Mouse (Mus musculus) lung, embryonic 15.5 days (tissue): ENCODE measurements around the gene Pdzd2. TPM values are rescaled to one million over a fixed set of nuclear protein-coding genes. Genes with fewer than 3 reads are reported as not detected.
A peak's percentile ranks its signal among the peaks of the same experiment; 100 is the strongest.

Experiments
- ATAC-seq: fragments of 200-750 bp; cut with Nextera tagmentation; 2 replicates; pipeline ENCODE4 v1.8.0; 2017; ENCODE audit warnings: moderate number of reproducible peaks, borderline replicate concordance; ENCODE audit not compliant: low FRiP score, low TSS enrichment; ENCODE audit errors: extremely low read depth
- H3K27ac ChIP-seq: fragments of 300-500 bp; sonication (generic); 2 replicates; pipeline ENCODE4 v1.5.1; 2015; ENCODE audit warnings: moderate library complexity, mild to moderate bottlenecking, inconsistent platforms
- H3K27me3 ChIP-seq: fragments of 300-500 bp; sonication (generic); 2 replicates; pipeline ENCODE4 v1.6.1; 2015; ENCODE audit warnings: inconsistent platforms
- H3K36me3 ChIP-seq: fragments of 300-500 bp; sonication (generic); 2 replicates; pipeline ENCODE4 v1.6.1; 2015; ENCODE audit warnings: inconsistent platforms
- H3K4me1 ChIP-seq: fragments of 300-500 bp; sonication (generic); 2 replicates; pipeline ENCODE4 v1.6.1; 2015; ENCODE audit warnings: inconsistent platforms
- H3K4me2 ChIP-seq: fragments of 300-500 bp; sonication (generic); 2 replicates; pipeline ENCODE4 v1.6.1; 2015; ENCODE audit warnings: inconsistent platforms, mild to moderate bottlenecking, moderate library complexity
- H3K4me3 ChIP-seq: fragments of 300-500 bp; sonication (generic); 2 replicates; pipeline ENCODE4 v1.5.1; 2015; ENCODE audit warnings: mild to moderate bottlenecking, inconsistent platforms
- H3K9ac ChIP-seq: fragments of 300-500 bp; sonication (generic); 2 replicates; pipeline ENCODE4 v1.6.1; 2015; ENCODE audit warnings: inconsistent platforms
- H3K9me3 ChIP-seq: fragments of 300-500 bp; sonication (generic); 2 replicates; pipeline ENCODE4 v1.6.1; 2016; ENCODE audit warnings: inconsistent platforms
- WGBS: fragments of 180-500 bp; shearing (Covaris S2); methylation state at CpG from one replicate; pipeline ENCODE4 v1.1.7; 2015; 5-methylcytosine and 5-hydroxymethylcytosine counted together
- polyA plus RNA-seq: library from polyadenylated mRNA; unstranded; fragments of >200 nt; fragmentation: Nextera tagmentation; extraction: Ambion mirVana; gene quantifications from 2 replicates; pipeline ENCODE4 v1.2.1, GENCODE M21; 2015

The Pdzd2 gene
- polyA plus RNA-seq, 1 experiment from 2014 or later: 39.8 TPM

DNA sequence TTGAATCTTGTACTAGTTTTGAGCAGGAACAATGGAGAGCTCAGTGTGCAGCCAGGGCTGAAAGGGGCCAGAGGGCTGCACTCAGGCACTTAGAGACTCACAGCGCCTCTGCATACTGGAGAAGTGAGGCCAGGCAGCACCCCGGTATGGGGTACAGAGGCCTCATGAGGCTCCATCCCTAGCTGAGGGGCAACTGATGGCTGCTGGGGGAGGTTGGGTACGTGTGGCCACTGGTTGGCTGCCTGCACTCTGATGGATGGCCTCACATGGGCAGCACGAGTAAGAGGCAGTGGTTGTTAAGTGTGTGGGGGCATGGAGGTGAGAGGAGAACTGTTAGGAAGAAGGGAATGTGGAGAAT is 398.3 kb downstream of the Pdzd2 start:
- Histone ChIP-seq H3K27ac (no peak overlapping the region), H3K4me1 (peaks cover 2% of the 10 kb centered on the region; the same call in 1 of the 2 replicates), H3K9ac (no peak overlapping the region), H3K9me3 (no peaks in the 10 kb centered on the region), H3K4me3 (no peak overlapping the region), H3K4me2 (no peak overlapping the region), H3K36me3 (peaks cover 24% of the 10 kb centered on the region), H3K27me3 (no peaks in the 10 kb centered on the region)
- WGBS: 41% methylated on average over 4 of the region's 4 CpGs
- no peak for ATAC-seq

DNA sequence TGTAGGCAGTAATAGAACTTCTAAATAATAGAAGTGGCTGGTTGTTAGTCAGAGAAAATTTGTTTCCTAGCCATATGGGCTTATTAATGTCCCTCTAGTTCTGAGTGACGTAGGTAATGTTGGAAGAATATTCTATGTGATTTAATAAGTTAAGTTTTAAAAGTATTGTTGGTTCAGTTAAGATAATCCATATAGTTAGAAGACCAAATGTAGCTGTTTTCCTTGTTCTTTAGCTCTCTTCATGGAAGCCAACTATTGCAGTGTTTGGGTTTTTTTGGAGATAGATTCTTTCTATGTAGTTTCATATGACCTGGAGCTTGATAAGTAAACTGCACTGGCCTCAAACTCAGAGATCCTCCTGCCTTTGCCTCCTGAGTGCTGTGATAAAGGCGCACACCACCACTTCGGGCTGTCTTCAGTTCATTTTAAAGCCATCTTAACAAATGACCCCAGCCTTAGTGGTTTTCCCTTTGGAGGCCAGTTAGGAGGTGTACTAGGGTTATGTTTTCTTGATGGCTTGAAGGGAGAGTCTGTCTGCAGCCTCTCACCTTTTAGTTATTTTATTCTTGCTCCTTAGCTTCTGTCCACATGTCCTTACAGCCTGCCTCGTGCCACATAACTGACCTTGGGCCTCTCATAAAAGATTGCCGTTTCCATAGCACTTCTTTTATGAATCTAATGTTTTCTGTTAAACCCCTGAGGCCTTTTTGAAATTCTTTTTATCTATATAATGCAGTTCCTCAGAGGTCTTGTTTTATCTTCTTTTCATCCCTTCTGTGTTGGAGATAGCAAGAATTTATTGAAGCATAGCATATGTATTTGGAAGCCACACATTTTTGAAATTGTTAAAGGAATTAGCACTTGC is 399.0 kb downstream of the Pdzd2 start:
- H3K27me3 ChIP-seq: no peaks in the 10 kb centered on the region
- peaks cover 2% of the 10 kb centered on the region; the same call in 1 of the 2 replicates for H3K4me1 ChIP-seq
- ATAC-seq: no peak
- 70% methylated on average over 5 of the region's 5 CpGs for WGBS
- no peak overlapping the region for H3K4me3 ChIP-seq
- peaks cover 24% of the 10 kb centered on the region for H3K36me3 ChIP-seq
- H3K4me2 ChIP-seq: no peak overlapping the region
- no peak overlapping the region for H3K27ac ChIP-seq
- H3K9ac ChIP-seq: no peak overlapping the region
- no peaks in the 10 kb centered on the region for H3K9me3 ChIP-seq

DNA sequence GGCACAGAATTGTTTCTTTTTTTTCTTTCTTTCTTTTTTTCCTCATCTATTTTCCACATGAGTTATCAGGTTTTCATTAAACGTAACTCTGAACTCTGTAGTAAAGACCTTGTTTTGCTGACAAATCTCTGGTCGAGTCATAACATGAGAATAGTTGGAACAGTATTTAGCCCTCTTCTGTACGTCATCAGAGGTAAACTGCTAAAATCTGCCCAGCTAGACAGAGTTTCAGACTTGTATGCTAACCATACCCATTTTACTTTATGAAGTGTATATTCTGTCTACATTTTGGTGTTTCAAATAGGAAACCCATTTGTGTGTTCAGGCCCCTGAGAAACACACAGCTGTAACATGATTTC is 402.0 kb downstream of the Pdzd2 start:
- peaks cover 7% of the 10 kb centered on the region; the same call in 1 of the 2 replicates for H3K36me3 ChIP-seq
- no peaks in the 10 kb centered on the region for H3K9me3 ChIP-seq
- no peak overlapping the region for H3K9ac ChIP-seq
- no peak overlapping the region for H3K4me3 ChIP-seq
- ATAC-seq: no peak
- 79% methylated on average over 3 of the region's 3 CpGs for WGBS
- no peak overlapping the region for H3K27ac ChIP-seq
- no peak overlapping the region for H3K4me2 ChIP-seq
- no peaks in the 10 kb centered on the region for H3K27me3 ChIP-seq
- H3K4me1 ChIP-seq: peaks cover 2% of the 10 kb centered on the region; the same call in 1 of the 2 replicates

DNA sequence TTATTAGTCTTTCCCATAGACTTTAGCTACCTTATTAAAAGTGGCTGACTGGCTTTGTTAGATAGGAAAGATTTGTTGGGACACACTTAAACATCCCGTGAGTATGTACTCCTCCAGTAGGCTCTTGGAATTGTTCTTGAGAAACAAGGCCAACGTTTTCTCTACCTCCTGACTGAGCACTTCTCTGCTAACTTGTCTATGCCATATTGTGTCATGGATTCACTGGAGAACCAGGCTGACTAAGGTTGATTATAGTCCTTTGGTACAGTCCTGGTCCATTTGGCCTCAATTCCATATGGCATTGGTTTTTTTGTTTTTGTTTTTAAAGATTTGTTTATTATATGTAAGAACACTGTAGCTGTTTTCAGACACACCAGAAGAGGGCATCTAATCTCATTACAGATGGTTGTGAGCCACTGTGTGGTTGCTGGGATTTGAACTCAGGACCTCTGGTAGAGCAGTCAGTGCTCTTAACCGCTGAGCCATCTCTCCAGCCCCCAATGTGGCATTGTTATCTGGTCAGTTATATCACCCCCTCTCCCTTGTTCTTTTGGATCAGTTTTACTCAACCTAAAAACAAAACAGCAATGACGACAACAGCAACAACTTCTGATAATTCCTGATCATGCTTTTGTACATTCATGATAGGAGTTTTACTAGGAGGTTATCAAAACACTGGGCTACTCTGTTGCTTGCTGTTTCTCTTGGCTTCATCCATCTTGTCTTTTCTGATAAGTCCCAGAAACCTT is 402.5 kb downstream of the Pdzd2 start:
- Histone ChIP-seq H3K4me1 (peaks cover 2% of the 10 kb centered on the region; the same call in 1 of the 2 replicates), H3K9ac (no peak overlapping the region), H3K27ac (no peak overlapping the region), H3K27me3 (no peaks in the 10 kb centered on the region), H3K4me2 (no peak overlapping the region), H3K4me3 (no peak overlapping the region), H3K9me3 (no peaks in the 10 kb centered on the region), H3K36me3 (peaks cover 4% of the 10 kb centered on the region; the same call in 1 of the 2 replicates)
- 73% methylated on average over 4 of the region's 4 CpGs for WGBS
- ATAC-seq: no peak

DNA sequence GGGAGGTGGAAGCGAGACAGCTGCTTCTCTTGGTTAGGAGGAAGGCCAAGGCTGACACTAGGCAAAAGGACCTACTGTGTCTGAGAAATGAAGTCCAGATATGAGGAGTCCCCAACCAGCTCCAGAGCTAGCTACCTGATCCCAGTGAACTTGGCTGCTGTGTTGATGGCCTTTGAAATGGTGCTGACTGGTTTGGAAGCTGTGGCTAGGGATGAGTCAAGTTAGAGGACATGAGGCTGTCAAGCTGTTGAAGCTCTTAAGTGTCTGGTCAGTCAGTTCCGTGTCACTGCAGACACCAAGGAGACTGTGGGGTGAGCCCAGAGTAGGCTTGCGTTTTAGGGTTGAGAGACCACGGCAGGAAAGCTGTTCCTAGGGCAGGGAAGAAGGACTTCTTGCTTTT is 405.3 kb downstream of the Pdzd2 start:
- no peak for ATAC-seq
- no peak overlapping the region for H3K4me3 ChIP-seq
- no peak overlapping the region for H3K27ac ChIP-seq
- H3K27me3 ChIP-seq: no peaks in the 10 kb centered on the region
- no peak overlapping the region for H3K9ac ChIP-seq
- no peaks in the 10 kb centered on the region for H3K36me3 ChIP-seq
- no peak overlapping the region for H3K4me2 ChIP-seq
- no peaks in the 10 kb centered on the region for H3K9me3 ChIP-seq
- peaks cover 10% of the 10 kb centered on the region for H3K4me1 ChIP-seq
- WGBS: 82% methylated on average over 4 of the region's 4 CpGs

DNA sequence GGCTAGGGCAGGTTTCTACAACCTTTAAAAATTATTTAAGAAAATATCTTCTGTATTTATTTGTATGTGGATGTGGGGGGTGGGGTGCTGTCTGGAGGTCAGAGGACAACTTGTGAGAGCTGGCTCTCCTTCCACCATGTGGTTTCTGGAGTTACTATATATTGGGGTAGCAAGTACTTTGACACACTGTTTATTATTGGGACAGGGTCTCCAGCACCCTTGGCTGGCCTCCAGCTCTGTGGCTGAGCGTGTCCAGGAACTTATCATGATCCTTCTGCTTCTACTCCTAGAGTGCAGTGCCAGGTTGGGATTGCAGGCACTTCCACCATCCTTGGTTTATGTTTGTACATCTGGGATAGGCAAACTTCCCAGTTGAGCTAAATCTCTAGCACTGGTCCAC is 408.4 kb downstream of the Pdzd2 start:
- Histone ChIP-seq H3K4me3 (no peak overlapping the region), H3K9ac (no peak overlapping the region), H3K9me3 (no peaks in the 10 kb centered on the region), H3K27me3 (no peaks in the 10 kb centered on the region), H3K4me1 (peaks cover 11% of the 10 kb centered on the region), H3K27ac (no peak overlapping the region), H3K36me3 (peaks cover 7% of the 10 kb centered on the region; the same call in 1 of the 2 replicates), H3K4me2 (no peak overlapping the region)
- 31% methylated on average over 1 of the region's 1 CpGs for WGBS
- ATAC-seq: no peak; the same call in 1 of the 2 replicates

DNA sequence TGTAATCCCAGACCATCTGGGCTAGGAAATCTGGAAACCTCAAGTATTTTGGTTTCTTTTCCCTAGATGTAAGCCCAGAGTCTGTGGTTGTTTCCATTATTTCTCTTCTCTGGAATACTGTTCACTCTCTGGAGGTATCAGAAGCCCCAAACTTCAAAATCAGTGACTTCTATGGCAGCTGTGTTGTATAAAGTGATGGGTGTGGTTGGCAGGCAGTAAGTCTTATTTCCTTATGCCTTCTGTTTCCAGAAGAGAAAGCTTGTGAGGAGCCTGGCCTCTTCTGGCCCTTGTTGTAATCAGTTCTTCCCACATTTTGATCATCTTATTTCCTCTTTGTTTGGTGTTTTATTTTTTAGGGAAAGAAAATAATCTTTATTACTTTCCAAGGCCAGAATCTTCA is 408.8 kb downstream of the Pdzd2 start:
- H3K9me3 ChIP-seq: no peaks in the 10 kb centered on the region
- H3K27me3 ChIP-seq: no peaks in the 10 kb centered on the region
- ATAC-seq: no peak
- peaks cover 14% of the 10 kb centered on the region for H3K4me1 ChIP-seq
- no peak overlapping the region for H3K27ac ChIP-seq
- H3K4me2 ChIP-seq: no peak overlapping the region
- no peak overlapping the region for H3K4me3 ChIP-seq
- H3K36me3 ChIP-seq: peaks cover 7% of the 10 kb centered on the region
- no peak overlapping the region for H3K9ac ChIP-seq

DNA sequence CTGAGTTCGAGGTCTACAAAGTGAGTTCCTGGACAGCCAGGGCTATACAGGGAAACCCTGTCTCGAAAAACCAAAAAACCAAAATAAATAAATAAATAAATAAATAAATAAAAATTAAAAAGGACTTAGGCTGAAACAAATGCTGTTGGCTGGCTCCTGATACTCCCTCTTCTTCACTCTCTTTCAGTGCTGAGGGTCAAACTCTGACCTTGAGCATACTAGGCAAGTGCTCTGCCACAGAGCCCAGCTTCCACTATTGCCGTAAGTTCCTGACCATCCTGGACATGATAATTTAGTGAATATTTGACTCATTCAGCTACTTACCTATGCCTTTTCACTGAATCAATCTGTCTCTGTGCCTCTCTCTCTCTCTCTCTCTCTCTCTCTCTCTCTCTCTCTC is 409.3 kb downstream of the Pdzd2 start:
- H3K27me3 ChIP-seq: no peaks in the 10 kb centered on the region
- H3K9me3 ChIP-seq: no peaks in the 10 kb centered on the region
- ATAC-seq: no peak
- H3K4me3 ChIP-seq: no peak overlapping the region
- no peak overlapping the region for H3K4me2 ChIP-seq
- H3K36me3 ChIP-seq: peaks cover 7% of the 10 kb centered on the region
- no peak overlapping the region for H3K9ac ChIP-seq
- WGBS: 80% methylated on average over 3 of the region's 3 CpGs
- H3K27ac ChIP-seq: no peak overlapping the region
- peaks cover 14% of the 10 kb centered on the region for H3K4me1 ChIP-seq

DNA sequence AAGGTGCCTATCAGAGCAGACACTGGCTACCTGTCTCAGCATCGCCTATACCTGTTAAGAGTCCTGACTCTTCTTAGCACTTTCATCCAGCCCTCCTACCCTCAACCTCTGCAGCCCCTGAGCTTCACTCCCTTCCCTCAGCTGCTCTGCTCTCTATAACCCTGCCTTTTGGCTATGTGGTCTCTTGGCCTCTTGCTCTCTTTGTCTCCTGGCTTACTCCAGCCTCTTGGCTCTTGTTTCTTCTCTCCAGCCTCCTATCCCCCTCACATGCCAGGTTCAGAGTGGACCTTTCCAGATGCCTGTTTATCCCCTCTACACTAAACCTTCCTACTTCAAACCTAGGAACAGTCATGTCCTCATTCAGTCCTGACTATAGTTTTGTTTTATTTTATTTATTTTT is 415.4 kb downstream of the Pdzd2 start:
- H3K36me3 ChIP-seq: peaks cover 7% of the 10 kb centered on the region
- H3K27me3 ChIP-seq: peaks cover 4% of the 10 kb centered on the region; the same call in 1 of the 2 replicates
- 86% methylated on average over 1 of the region's 1 CpGs for WGBS
- no peak overlapping the region for H3K27ac ChIP-seq
- no peak for ATAC-seq
- peak overlapping the region; percentile 82; the same call in 1 of the 2 replicates for H3K4me2 ChIP-seq
- no peak overlapping the region for H3K9ac ChIP-seq
- peaks cover 22% of the 10 kb centered on the region for H3K4me1 ChIP-seq
- no peaks in the 10 kb centered on the region for H3K9me3 ChIP-seq
- H3K4me3 ChIP-seq: no peak overlapping the region

DNA sequence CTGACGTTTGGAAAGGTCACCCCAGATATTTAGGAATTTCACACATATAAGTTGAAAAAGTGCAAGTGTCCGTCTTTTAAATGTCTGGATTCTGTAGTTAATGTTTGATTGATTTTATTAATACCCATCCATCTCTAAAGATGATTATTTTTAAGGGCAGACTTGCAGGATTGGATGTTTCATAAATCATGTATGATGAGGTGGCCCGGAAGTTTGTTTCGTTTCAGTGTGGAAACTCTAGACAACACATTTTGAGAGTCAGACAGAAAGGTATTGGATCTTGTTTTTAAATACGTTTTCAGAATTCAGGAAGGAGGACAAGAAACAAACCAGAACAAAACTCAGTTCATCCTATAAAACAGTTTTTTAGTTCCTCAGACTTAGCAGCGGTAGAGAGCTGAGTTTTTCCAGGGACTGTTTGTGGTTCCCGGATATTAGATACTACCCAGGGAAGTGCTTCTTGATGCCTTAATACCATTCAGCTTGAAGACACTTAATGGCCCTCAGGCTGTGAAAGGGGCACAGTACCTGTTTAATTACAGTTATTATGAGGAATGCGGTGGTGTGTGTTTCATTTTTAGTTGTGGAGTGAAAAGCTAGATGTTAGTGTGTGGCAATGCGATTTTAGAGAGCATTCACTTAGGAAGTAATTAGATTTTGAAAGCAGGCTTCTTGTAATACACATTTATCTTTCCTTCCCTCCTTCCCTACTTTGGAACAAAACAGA is 416.9 kb downstream of the Pdzd2 start:
- no peaks in the 10 kb centered on the region for H3K9me3 ChIP-seq
- H3K9ac ChIP-seq: peak overlapping the region; percentile 97
- peak overlapping the region; percentile 95 for H3K4me3 ChIP-seq
- ATAC-seq: no peak
- H3K27me3 ChIP-seq: peaks cover 4% of the 10 kb centered on the region; the same call in 1 of the 2 replicates
- H3K27ac ChIP-seq: no peak overlapping the region
- peak overlapping the region; percentile 82 for H3K4me2 ChIP-seq
- 12% methylated on average over 9 of the region's 9 CpGs for WGBS
- H3K4me1 ChIP-seq: peaks cover 22% of the 10 kb centered on the region
- H3K36me3 ChIP-seq: peaks cover 5% of the 10 kb centered on the region

DNA sequence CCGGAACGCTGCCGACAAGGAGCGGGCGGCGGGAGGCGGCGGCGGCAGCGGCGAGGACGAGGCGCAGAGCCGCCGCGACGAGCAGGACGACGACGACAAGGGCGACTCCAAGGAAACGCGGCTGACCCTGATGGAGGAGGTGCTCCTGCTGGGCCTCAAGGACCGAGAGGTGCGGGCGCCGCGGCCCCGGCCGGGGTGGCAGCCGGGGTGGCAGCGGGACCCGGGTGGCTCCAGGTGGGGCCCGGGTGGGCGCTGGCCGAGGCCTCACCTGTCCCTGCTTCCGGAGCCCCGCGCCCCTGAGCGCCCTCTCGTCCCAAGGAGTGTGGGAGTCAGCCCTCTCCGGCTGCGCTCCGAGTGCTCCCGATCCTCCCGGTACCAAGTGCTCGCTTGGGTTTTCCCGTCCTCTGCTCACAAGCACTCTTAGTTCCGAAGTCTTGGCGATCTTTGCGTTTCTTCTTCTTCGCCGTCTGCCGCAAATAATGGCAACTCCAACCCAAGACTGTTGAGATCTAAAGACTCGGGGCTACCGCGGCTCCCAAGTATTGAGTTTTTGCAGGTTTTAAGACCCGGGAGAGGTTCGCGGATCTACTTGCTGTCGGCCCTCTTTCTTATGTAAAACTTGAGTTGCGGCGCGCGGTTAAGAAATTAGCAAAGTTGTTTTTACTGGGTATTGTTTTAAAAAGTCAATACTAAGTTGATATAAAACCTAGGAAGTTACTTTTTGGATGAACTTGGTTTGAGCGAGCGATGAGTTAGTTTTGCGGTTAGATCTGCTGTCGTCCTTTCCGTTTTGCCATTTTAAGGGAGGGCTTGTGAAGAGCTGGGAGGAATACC is 417.7 kb downstream of the Pdzd2 start, which contains the start of gene 1810049J17Rik:
1810049J17Rik (minus strand) TSS at position 112 of the 834 bp plus-strand sequence.
- WGBS: under 1% methylated on average over 70 of the region's 70 CpGs

More for the DNA sequence above, 417.7 kb downstream of the Pdzd2 start, which contains the start of gene 1810049J17Rik:
- Histone ChIP-seq H3K9ac (peak within 1 kb of the TSS; percentile 97), H3K27ac (peak within 1 kb of the TSS; percentile 93), H3K27me3 (peaks cover 4% of the 10 kb centered on the region; the same call in 1 of the 2 replicates), H3K4me1 (peaks cover 22% of the 10 kb centered on the region), H3K4me2 (peak within 1 kb of the TSS; percentile 82), H3K9me3 (no peaks in the 10 kb centered on the region), H3K4me3 (peak within 1 kb of the TSS; percentile 95), H3K36me3 (no peaks in the 10 kb centered on the region; the same call in 1 of the 2 replicates)
- peak; percentile 40; the same call in 1 of the 2 replicates for ATAC-seq
